Mouse (Mus musculus) Muller cell, postnatal 12 days (primary cell): Measurements from ENCODE around the gene Vmn1r217.
"Not testable (repeated sequence)": the region's sequence is repeated elsewhere in the genome, so short reads cannot be mapped to it uniquely, and the experiment has no call there.

ENCODE experiments used
- DNase-seq: peaks from one replicate; pipeline ENCODE4 v3.0.0-alpha.2; 2015; ENCODE audit errors: inconsistent ontology term

The Vmn1r217 gene

GRCm38 (mm10) chr13:23118126-23118525, at the start of gene Vmn1r217:
Gene Vmn1r217 (minus strand): TSS chr13:23118226.
- DNase-seq = not testable (repeated sequence)

DNA sequence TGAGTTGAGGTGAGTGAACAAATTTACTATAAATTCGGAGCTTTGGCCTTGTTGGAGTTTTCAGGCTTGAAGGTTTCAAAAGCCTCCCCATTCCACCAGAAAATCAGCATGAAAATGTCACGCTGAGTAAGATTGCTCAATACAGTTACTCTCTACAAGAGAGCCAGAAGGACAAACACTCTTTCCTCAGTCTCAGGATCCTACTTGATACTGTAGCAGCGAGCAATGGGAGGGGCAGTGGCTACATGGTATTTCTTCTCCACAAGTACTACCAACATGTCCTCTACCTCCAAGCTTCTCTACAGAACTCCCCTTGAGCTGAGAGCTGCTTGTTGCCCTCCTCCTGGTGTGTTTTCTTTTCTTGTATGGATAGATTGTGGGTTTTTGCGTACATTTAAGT, 48.4 kb upstream of the Vmn1r217 start:
- DNase-seq = not testable (repeated sequence)

DNA sequence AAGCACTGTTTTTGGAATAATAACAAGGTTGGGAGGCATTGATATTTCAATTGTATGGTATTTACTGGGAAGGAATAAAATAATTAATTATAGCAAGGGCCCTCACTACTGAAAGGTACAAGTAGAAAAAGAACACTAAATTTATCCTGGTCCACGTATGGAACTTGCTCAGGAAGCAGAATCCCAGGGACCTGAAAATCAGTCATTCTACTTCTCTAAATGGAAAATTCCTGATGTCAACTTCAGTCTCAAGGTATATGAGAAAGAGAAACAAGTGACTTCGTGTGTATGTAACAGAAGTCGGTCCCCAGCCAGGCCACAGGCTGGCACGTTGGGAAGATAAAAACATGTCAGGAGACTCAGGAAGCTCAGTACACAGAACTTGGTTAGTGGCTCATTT, 41.0 kb upstream of the Vmn1r217 start, which contains the start of gene Vmn1r219:
TSS of gene Vmn1r219 (plus strand) at position 301 of the 400 bp plus-strand sequence.
- DNase-seq = no peak

DNA sequence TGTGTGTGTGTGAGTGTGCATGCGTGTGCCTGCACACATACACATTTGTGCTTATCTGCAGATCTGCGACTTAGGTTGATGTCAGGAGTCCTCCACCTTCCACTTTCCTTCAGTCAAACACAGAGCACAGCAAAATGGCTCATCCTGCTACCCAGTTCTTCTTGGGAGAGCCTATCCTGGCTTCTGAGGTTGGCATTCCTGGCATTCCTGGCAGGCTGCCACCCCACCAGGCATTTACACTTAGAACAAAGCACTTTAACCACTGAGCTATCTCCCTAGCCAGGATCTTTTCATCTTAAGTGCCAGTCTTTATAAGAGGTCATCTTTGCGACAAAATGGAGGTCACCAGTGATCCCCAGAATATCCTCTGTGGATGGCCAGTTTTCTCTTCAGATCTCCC, 39.8 kb upstream of the Vmn1r217 start:
- peak; percentile 93 for DNase-seq

GRCm38 (mm10) chr13:23138880-23139279, 20.9 kb upstream of the Vmn1r217 start:
- DNase-seq = no peak

- no peak for DNase-seq
Measured at GRCm38 (mm10) chr13:23133501-23133900, 15.5 kb upstream of the Vmn1r217 start.

- DNase-seq = no peak
Measured at GRCm38 (mm10) chr13:23133099-23133498, 15.1 kb upstream of the Vmn1r217 start, which contains the start of gene Vmn1r218. Gene Vmn1r218 (plus strand): TSS chr13:23133155.

DNA sequence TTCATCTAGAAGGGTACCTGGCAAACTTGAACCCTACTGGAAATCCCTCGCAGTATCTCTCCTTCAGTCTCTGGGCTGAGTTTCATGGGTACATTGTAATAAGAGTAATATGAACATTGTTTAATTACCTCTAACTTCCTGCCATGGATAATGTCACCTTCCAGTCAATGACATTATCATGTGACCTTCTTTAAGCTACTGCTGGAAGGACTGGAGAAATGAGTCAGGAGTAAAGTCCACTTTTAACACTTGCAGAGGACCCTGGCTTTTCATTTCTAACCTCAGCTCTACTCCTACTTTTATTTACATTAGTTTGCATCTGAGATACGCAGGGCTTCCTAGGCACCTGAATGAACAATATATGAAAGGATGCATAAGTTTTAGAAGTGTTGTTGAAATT, 2.6 kb upstream of the Vmn1r217 start:
- no peak for DNase-seq

DNA sequence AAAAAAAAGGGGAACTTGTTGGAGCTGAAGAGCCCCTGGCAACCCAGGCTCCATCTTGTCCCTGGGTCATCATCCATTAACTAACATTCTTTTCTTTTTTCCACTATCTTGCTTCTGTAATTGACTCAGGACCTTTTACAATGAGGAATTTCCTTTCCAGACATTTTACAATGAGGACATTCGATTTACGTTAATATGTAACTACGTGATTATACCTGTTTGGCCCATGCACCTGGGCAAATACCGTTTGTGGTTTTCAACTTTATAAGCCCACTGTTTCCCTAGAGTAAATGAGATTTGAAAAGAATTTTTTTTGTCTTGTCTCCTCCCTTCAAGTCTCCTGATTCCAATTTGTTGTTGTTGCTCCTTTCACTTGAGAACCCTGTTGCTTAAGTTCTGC, 23.6 kb downstream of the Vmn1r217 start:
- DNase-seq = no peak

DNA sequence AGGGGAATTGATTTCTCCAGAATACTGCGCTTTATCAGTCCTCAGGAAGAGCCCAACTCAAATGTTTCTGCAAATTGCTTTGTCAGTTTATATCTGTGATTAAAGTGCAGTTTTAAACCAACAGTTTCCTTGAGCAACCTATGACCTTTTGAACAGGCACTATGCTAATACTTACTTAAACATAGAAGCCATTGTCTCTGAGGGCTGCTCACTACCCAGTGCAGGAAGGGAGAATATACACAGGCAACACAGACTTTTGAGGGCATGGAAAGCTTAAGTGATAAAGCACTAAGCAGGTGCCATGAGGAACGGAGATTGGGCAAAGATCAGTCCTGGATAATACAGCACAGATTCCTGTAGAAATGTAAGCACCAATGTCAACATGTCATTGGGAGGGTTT, 48.7 kb downstream of the Vmn1r217 start:
- DNase-seq = no peak

- no peak for DNase-seq
Measured at GRCm38 (mm10) chr13:23067725-23068124, 50.3 kb downstream of the Vmn1r217 start, which contains the start of gene Vmn1r215. Gene Vmn1r215 (plus strand): TSS chr13:23068025.

DNA sequence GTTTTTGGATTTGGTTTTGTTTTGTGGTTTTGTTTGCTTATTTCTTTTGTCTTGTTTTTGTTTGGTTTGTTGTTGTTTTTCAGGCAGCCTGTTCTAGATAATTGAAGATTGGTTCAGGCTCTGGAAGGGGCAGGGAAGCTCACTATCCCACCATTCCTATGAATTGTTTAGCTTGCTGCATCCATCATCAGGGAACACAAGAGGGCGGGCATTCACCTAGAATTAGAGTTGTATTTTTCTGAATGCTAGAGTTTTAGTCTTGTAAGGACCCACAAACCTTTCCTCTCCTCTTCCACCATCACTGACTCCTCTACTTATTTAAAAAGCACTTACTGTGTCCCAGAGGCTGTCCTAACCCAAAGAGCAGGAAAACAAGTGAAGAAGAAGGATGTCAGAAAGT, 60.2 kb downstream of the Vmn1r217 start:
- DNase-seq = no peak
